Mouse (Mus musculus) heart, embryonic 10.5 days (tissue): ENCODE data around the gene Banp. TPM values are rescaled to one million over a fixed set of nuclear protein-coding genes. Genes with fewer than 3 reads are reported as not detected.

Source experiments
- DNase-seq: peaks from one replicate; pipeline ENCODE4 v3.0.0-alpha.2; 2017; ENCODE audit warnings: low spot score
- H3K27ac ChIP-seq: fragments of 300-500 bp; sonication (generic); 2 replicates; pipeline ENCODE4 v1.5.1; 2016; ENCODE audit warnings: mild to moderate bottlenecking
- H3K27me3 ChIP-seq: fragments of 300-500 bp; sonication (generic); 2 replicates; pipeline ENCODE4 v1.6.1; 2016; ENCODE audit warnings: mild to moderate bottlenecking; ENCODE audit not compliant: poor library complexity, insufficient read depth, severe bottlenecking
- H3K36me3 ChIP-seq: fragments of 300-500 bp; sonication (generic); 2 replicates; pipeline ENCODE4 v1.6.1; 2016; ENCODE audit warnings: mild to moderate bottlenecking, moderate library complexity
- H3K4me1 ChIP-seq: fragments of 300-500 bp; sonication (generic); 2 replicates; pipeline ENCODE4 v1.6.1; 2016; ENCODE audit warnings: mild to moderate bottlenecking
- H3K4me3 ChIP-seq: fragments of 300-500 bp; sonication (generic); 2 replicates; pipeline ENCODE4 v1.5.1; 2016; ENCODE audit warnings: mild to moderate bottlenecking, moderate library complexity
- H3K9me3 ChIP-seq: fragments of 300-500 bp; sonication (generic); 2 replicates; pipeline ENCODE4 v1.6.1; 2016; ENCODE audit warnings: mild to moderate bottlenecking, moderate library complexity
- WGBS: fragments of 180-500 bp; shearing (Covaris S2); methylation state at CpG from one replicate; pipeline ENCODE4 v1.1.7; 2016; 5-methylcytosine and 5-hydroxymethylcytosine counted together
- polyA plus RNA-seq: library from polyadenylated mRNA; unstranded; fragments of >200 nt; fragmentation: Nextera tagmentation; extraction: Ambion mirVana; gene quantifications from 2 replicates; pipeline ENCODE4 v1.2.1, GENCODE M21; 2016

Banp gene
- polyA plus RNA-seq, 1 experiment from 2014 or later, result 58.5 TPM

GRCm38 (mm10) chr8:121932026-121932667, 17.4 kb upstream of the Banp start:
- 68% methylated on average over 12 of the region's 12 CpGs for WGBS
- no peak for DNase-seq

GRCm38 (mm10) chr8:121932668-121933520, 16.7 kb upstream of the Banp start:
- Histone ChIP-seq H3K27ac (no peak overlapping the region), H3K27me3 (no peaks in the 10 kb centered on the region), H3K36me3 (no peaks in the 10 kb centered on the region), H3K9me3 (no peaks in the 10 kb centered on the region), H3K4me1 (peaks cover 23% of the 10 kb centered on the region), H3K4me3 (no peak overlapping the region)
- 79% methylated on average over 14 of the region's 14 CpGs for WGBS
- no peak for DNase-seq

More at GRCm38 (mm10) chr8:121932026-121932667, 17.4 kb upstream of the Banp start:
- no peak overlapping the region for H3K4me3 ChIP-seq
- H3K27me3 ChIP-seq, result no peaks in the 10 kb centered on the region
- peaks cover 23% of the 10 kb centered on the region for H3K4me1 ChIP-seq
- H3K9me3 ChIP-seq, result no peaks in the 10 kb centered on the region
- H3K27ac ChIP-seq, result no peak overlapping the region
- H3K36me3 ChIP-seq, result no peaks in the 10 kb centered on the region

GRCm38 (mm10) chr8:121934506-121934905, 15.0 kb upstream of the Banp start:
- peaks cover 23% of the 10 kb centered on the region for H3K4me1 ChIP-seq
- no peaks in the 10 kb centered on the region for H3K36me3 ChIP-seq
- no peaks in the 10 kb centered on the region for H3K9me3 ChIP-seq
- 37% methylated on average over 4 of the region's 4 CpGs for WGBS
- no peak overlapping the region for H3K27ac ChIP-seq
- DNase-seq, result no peak
- H3K27me3 ChIP-seq, result no peaks in the 10 kb centered on the region
- no peak overlapping the region for H3K4me3 ChIP-seq

- H3K27ac ChIP-seq, result no peak overlapping the region
- H3K4me1 ChIP-seq, result peaks cover 23% of the 10 kb centered on the region
- no peak overlapping the region for H3K4me3 ChIP-seq
- no peaks in the 10 kb centered on the region for H3K36me3 ChIP-seq
- H3K9me3 ChIP-seq, result no peaks in the 10 kb centered on the region
- no peak for DNase-seq
- no peaks in the 10 kb centered on the region for H3K27me3 ChIP-seq
Observed at GRCm38 (mm10) chr8:121934923-121935322, 14.6 kb upstream of the Banp start.

GRCm38 (mm10) chr8:121935341-121936294, 13.9 kb upstream of the Banp start:
- no peaks in the 10 kb centered on the region for H3K9me3 ChIP-seq
- 59% methylated on average over 12 of the region's 12 CpGs for WGBS
- H3K4me3 ChIP-seq, result no peak overlapping the region
- no peaks in the 10 kb centered on the region for H3K27me3 ChIP-seq
- no peak for DNase-seq
- H3K4me1 ChIP-seq, result peaks cover 23% of the 10 kb centered on the region
- H3K36me3 ChIP-seq, result no peaks in the 10 kb centered on the region
- no peak overlapping the region for H3K27ac ChIP-seq

- Histone ChIP-seq H3K4me1 (peaks cover 23% of the 10 kb centered on the region), H3K27ac (no peak overlapping the region), H3K9me3 (no peaks in the 10 kb centered on the region), H3K4me3 (no peak overlapping the region), H3K27me3 (no peaks in the 10 kb centered on the region), H3K36me3 (no peaks in the 10 kb centered on the region)
- no peak for DNase-seq
- 73% methylated on average over 14 of the region's 14 CpGs for WGBS
Observed at GRCm38 (mm10) chr8:121936391-121936790, 13.2 kb upstream of the Banp start.

GRCm38 (mm10) chr8:121938732-121939131, 10.8 kb upstream of the Banp start:
- Histone ChIP-seq H3K36me3 (no peaks in the 10 kb centered on the region), H3K9me3 (no peaks in the 10 kb centered on the region), H3K4me1 (peaks cover 23% of the 10 kb centered on the region), H3K27me3 (no peaks in the 10 kb centered on the region), H3K4me3 (no peak overlapping the region), H3K27ac (no peak overlapping the region)
- WGBS, result 80% methylated on average over 7 of the region's 7 CpGs
- no peak for DNase-seq

GRCm38 (mm10) chr8:121943057-121943540, 6.5 kb upstream of the Banp start:
- no peak for DNase-seq
- H3K27me3 ChIP-seq, result no peaks in the 10 kb centered on the region; the same call in 1 of the 2 replicates
- H3K9me3 ChIP-seq, result no peaks in the 10 kb centered on the region
- H3K4me3 ChIP-seq, result no peak overlapping the region
- WGBS, result 36% methylated on average over 2 of the region's 2 CpGs
- H3K4me1 ChIP-seq, result peaks cover 16% of the 10 kb centered on the region
- H3K36me3 ChIP-seq, result no peaks in the 10 kb centered on the region
- no peak overlapping the region for H3K27ac ChIP-seq

GRCm38 (mm10) chr8:121943716-121944115, 5.8 kb upstream of the Banp start:
- 75% methylated on average over 8 of the region's 8 CpGs for WGBS
- no peak for DNase-seq
- no peaks in the 10 kb centered on the region for H3K9me3 ChIP-seq
- H3K36me3 ChIP-seq, result no peaks in the 10 kb centered on the region
- no peak overlapping the region for H3K4me3 ChIP-seq
- H3K4me1 ChIP-seq, result peaks cover 22% of the 10 kb centered on the region
- H3K27me3 ChIP-seq, result no peaks in the 10 kb centered on the region; the same call in 1 of the 2 replicates
- no peak overlapping the region for H3K27ac ChIP-seq

GRCm38 (mm10) chr8:121944831-121945230, 4.7 kb upstream of the Banp start, which contains the start of gene Car5a:
TSS of gene Car5a (minus strand) at chr8:121944904.
- Histone ChIP-seq H3K36me3 (no peaks in the 10 kb centered on the region), H3K4me1 (peaks cover 27% of the 10 kb centered on the region), H3K27me3 (no peaks in the 10 kb centered on the region; the same call in 1 of the 2 replicates), H3K27ac (no peak within 1 kb of the TSS), H3K9me3 (no peaks in the 10 kb centered on the region), H3K4me3 (no peak within 1 kb of the TSS)
- DNase-seq, result no peak

GRCm38 (mm10) chr8:121946351-121946750, 3.2 kb upstream of the Banp start:
- Histone ChIP-seq H3K4me1 (peaks cover 30% of the 10 kb centered on the region), H3K4me3 (0 out of 2 replicates have a peak overlapping the region, but pooled peaks have one; percentile 54), H3K36me3 (no peaks in the 10 kb centered on the region), H3K27me3 (no peaks in the 10 kb centered on the region; the same call in 1 of the 2 replicates), H3K9me3 (no peaks in the 10 kb centered on the region), H3K27ac (0 out of 2 replicates have a peak overlapping the region, but pooled peaks have one; percentile 85)
- WGBS, result 82% methylated on average over 7 of the region's 7 CpGs
- no peak for DNase-seq

GRCm38 (mm10) chr8:121947047-121947752, 2.4 kb upstream of the Banp start:
- WGBS, result 28% methylated on average over 19 of the region's 19 CpGs
- Histone ChIP-seq H3K4me3 (peak overlapping the region; percentile 54), H3K27me3 (no peaks in the 10 kb centered on the region; the same call in 1 of the 2 replicates), H3K9me3 (no peaks in the 10 kb centered on the region), H3K4me1 (peaks cover 38% of the 10 kb centered on the region), H3K36me3 (no peaks in the 10 kb centered on the region), H3K27ac (peak overlapping the region; percentile 85)
- no peak for DNase-seq
